Mouse (Mus musculus) frontal cortex, postnatal 36 days (tissue): Measurements from ENCODE around the gene Asic1.
A peak's percentile ranks its signal among the peaks of the same experiment; 100 is the strongest.
"Not testable (repeated sequence)": the region's sequence is repeated elsewhere in the genome, so short reads cannot be mapped to it uniquely, and the experiment has no call there.

Experiments
- DNase-seq, 2 experiments: peaks; one replicate each; pipeline ENCODE4 v3.0.0; 2022; ENCODE audit warnings: low spot score in 2 of 2

The Asic1 gene

GRCm38 (mm10) chr15:99719865-99720264 lies 49.7 kb downstream of the Asic1 start:
- DNase-seq, result no peak

GRCm38 (mm10) chr15:99721921-99722743 lies 52.0 kb downstream of the Asic1 start:
- DNase-seq, result no peak

- DNase-seq, result no peak
Measured at GRCm38 (mm10) chr15:99723120-99723514, 52.9 kb downstream of the Asic1 start.

DNA sequence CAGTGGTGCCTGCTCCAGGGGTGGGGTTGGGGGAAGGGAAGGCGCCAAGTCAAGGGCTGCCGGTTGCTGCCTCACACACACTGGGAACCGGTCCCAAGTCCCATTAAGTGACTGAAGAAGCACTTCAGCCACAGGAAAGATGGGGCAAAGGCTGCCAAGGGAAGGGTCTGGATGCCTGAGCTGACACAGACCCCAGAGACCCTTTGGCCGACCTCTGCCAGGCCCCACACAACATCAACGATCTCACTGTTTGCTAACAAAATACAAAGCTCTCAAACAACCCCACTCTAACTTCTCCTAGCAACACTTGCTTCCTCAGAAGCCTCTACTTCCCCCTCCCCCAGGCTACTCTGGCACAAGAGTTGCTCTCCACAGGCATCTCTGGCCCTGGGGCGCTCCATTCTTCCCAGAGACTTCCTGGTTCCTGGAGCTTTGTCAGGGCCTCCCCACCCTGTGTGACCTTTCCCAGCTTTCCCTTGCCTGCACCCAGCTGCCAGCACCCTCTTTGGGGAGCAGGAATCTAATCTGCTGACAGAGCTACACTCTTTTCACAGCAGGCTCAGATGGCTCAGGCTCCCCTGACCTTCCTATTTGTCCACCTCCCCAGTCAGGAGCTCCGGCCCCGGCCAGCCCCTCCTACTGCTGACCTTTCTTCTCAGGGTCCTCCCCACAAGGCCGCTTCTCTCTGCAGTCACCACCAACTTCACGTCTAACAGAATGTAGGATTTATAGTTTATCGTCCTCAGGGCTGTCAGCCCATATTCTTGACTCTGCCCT lies 53.5 kb downstream of the Asic1 start:
- peak; percentile 51 to 66 for DNase-seq

DNA sequence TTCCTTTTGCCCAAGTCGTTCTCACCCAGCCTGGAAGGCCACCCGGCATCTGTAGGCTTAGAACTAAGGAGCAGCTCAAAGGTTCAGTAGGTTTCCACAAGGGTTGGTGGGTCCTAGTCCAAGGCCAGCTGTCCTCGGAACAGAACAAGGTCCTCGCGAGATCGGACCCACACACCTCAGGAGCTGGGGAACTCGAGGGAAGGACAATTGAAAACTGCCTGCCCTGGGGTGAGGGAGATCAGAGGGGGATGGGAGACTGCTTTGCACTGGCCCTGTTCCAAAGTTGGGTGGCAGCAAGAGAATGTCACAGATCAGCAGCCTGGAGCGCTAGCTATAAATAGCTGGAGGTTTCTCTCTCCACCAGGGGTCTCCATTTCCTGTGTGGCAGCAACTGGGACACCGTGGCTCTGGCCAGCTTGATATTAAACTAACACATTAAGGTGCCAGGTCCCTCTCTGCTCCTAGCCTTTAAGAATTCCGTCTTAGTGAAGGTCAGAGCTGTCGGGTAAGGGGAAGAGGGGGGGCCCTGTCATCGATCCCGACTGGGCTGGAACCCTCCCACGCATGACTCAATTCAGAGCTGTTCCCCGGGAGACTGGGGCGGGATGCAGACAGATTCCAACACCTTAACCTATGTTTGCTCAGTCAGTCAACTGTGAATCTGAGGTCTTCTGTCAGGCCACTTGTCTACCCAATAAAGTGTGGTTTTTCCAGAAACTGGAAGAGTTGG lies 54.3 kb downstream of the Asic1 start:
- peak; percentile 77 to 78 for DNase-seq

GRCm38 (mm10) chr15:99725341-99726155 lies 55.4 kb downstream of the Asic1 start, which contains the start of gene Cox14:
Cox14 (plus strand) TSS chr15:99725618.
- DNase-seq, result peak; percentile 96 to 98

GRCm38 (mm10) chr15:99726549-99726948 lies 56.4 kb downstream of the Asic1 start:
- DNase-seq, result no peak

- not testable (repeated sequence) for DNase-seq
Measured at GRCm38 (mm10) chr15:99727039-99727438, 56.9 kb downstream of the Asic1 start.

GRCm38 (mm10) chr15:99727525-99727924 lies 57.4 kb downstream of the Asic1 start:
- DNase-seq, result no peak

- DNase-seq, result no peak
Measured at GRCm38 (mm10) chr15:99728211-99728610, 58.0 kb downstream of the Asic1 start.

- DNase-seq, result no peak
Measured at GRCm38 (mm10) chr15:99729056-99729783, 59.1 kb downstream of the Asic1 start.

DNA sequence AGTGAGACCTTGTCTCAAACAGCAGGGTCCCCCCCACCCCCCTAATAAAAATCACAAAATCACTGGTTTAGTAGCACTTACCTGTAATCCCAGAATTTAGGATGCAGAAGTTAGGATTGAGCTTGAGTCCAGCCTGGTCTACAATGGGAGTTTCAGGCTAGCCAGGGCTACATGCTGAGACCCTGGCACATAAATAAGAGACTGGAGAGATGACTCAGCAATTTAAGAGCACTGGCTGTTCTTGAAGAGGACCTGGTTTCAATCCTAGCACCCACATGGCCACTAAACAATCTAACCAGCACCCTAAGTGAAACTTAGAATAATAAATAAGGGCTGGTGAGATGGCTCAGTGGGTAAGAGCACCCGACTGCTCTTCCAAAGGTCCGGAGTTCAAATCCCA lies 61.0 kb downstream of the Asic1 start:
- DNase-seq, result no peak

DNA sequence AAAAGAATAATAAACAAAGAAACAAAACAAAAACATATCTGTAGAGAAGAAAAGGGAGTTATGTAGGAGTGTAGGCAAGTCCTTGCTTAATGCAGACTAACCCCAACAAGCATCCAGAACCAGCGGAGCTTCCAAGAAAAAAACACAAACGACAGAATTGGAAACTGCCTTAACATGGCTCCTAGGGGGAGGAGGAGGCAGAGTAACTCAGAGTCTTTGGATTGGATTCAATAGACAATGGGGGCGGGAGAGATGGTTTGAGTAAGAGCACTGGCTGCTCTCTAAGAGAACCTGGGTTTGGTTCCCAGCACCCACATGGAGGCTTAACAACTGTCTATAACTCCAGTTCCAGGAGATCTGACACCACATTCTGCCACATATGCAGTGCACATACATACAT lies 61.5 kb downstream of the Asic1 start:
- DNase-seq, result no peak

GRCm38 (mm10) chr15:99733186-99733585 lies 63.0 kb downstream of the Asic1 start:
- DNase-seq, result no peak

DNA sequence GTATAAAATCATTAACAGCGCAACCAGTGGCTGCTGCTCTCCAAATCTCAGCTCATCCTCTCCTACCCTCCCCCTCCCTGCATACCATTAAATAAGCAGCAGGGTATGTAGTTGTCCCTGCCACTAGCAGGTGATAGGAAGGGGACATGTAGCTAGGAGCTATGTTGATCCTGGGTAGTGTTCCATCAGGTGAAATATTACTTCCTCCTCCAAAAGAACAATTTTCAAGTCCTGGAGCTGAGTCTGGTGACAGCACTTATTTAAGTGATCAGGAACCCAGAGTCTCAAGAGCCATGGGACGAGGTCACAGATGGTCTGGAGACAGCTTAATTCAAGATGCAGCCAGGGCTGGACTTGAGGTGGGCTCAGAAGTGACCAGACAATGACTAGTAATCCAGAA lies 65.5 kb downstream of the Asic1 start:
- peak; percentile 100 for DNase-seq

DNA sequence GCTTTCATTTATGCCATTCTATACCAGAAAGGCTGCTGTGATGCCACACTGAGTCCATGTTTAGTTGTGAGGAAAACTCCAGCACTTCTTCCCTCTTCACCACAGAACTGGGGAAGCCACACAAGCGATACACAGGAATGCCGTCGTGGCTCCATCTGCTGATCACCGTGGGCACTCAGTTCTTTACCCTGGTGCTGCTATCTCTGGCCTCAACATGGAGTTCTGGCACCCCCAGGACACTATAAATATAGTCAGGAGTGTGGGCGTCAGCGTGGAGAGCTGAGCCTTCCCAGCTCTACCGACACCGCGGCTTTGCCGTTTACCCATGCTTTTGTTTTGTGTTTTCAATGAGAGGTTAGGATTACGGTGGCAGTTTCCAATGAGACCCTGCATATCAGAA lies 66.5 kb downstream of the Asic1 start:
- no peak for DNase-seq

DNA sequence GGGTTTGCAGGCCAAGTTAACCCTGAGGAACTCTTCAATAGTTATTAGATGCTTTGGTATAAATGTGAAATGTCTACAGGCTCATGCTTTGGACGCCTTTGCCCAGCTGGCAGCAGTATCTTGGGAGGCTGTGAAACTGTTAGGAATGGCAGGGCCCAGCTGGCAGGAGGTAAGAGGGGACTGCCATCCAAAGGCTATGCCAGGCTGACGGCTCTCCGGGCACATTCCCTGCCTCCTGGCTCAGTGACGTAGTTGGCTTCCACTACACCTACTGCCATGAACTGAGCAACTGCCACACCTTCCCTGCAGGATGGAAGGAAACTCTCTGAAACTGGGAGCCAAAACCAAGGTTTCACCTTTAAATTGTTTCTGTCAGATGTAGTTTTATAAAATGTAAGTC lies 70.1 kb downstream of the Asic1 start:
- no peak for DNase-seq
